Mouse (Mus musculus): ENCODE measurements around the gene Spout1. TPM values are rescaled to one million over a fixed set of nuclear protein-coding genes. Genes with fewer than 3 reads are reported as not detected.
"Not testable (repeated sequence)": the region's sequence is repeated elsewhere in the genome, so short reads cannot be mapped to it uniquely, and the experiment has no call there.

Spout1 gene
- polyA plus RNA-seq, 1 experiment from 2014 or later, result 79.7 TPM

DNA sequence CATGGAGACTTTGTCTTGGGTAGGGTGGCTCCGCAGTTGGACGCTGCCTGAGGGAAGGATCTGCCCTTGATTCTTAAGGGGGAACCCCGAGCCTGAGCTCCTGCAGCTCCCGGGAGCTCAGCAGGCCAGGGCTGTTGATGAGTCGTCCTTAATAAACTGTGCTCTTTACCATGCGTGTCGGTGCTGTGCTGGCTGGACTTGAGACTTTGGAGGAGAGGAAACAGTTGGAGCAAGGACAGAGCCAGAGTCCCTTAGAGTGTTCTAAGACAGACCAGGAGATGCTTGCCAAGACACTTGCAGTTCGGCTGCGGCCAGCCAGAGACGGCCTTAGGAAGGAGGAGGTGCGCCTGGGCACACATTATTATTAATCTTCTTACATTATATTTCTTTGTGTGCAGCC is 26.4 kb downstream of the Spout1 start:
- Histone ChIP-seq H3K9me3 (ENCODE audit: control insufficient read depth, low read length) (no peaks in the 10 kb centered on the region), H3K4me3 (ENCODE audit: low read depth, low read length) (no peak overlapping the region), H3K27ac (ENCODE audit: low read depth, low read length) (no peak overlapping the region), H3K27me3 (ENCODE audit: control insufficient read depth, insufficient read depth, low read length) (no peaks in the 10 kb centered on the region), H3K9ac (ENCODE audit: low read length) (no peak overlapping the region), H3K4me2 (ENCODE audit: low read depth, low read length, severe bottlenecking) (no peak overlapping the region), H3K4me1 (replicated peaks; ENCODE audit: control insufficient read depth, insufficient read depth, low read length) (0 out of 2 replicates have a peak, but pooled peaks cover 1% of the 10 kb centered on the region), H3K36me3 (ENCODE audit: control insufficient read depth, insufficient read depth, low read length) (peaks cover 3% of the 10 kb centered on the region; the same call in 1 of the 2 replicates)
- DNase-seq (ENCODE audit: low spot score) (no peak), ATAC-seq (replicated peaks; ENCODE audit: low FRiP score) (no peak)
- WGBS, result 90% methylated on average over 11 of the region's 11 CpGs

- Histone ChIP-seq H3K4me2 (ENCODE audit: low read depth, low read length, severe bottlenecking) (no peak overlapping the region), H3K4me3 (ENCODE audit: low read depth, low read length) (no peak overlapping the region), H3K27me3 (ENCODE audit: control insufficient read depth, insufficient read depth, low read length) (no peaks in the 10 kb centered on the region), H3K27ac (ENCODE audit: low read depth, low read length) (no peak overlapping the region), H3K36me3 (ENCODE audit: control insufficient read depth, insufficient read depth, low read length) (peaks cover 3% of the 10 kb centered on the region; the same call in 1 of the 2 replicates), H3K4me1 (replicated peaks; ENCODE audit: control insufficient read depth, insufficient read depth, low read length) (0 out of 2 replicates have a peak, but pooled peaks cover 1% of the 10 kb centered on the region), H3K9me3 (ENCODE audit: control insufficient read depth, low read length) (no peaks in the 10 kb centered on the region), H3K9ac (ENCODE audit: low read length) (no peak overlapping the region)
- ATAC-seq (replicated peaks; ENCODE audit: low FRiP score) (no peak), DNase-seq (ENCODE audit: low spot score) (no peak)
- WGBS, result 92% methylated on average over 4 of the region's 4 CpGs
These were observed 30.8 kb downstream of the Spout1 start for GRCm38 (mm10) chr2:30147466-30147865.

- Histone ChIP-seq H3K4me1 (replicated peaks; ENCODE audit: control insufficient read depth, insufficient read depth, low read length) (no peaks in the 10 kb centered on the region), H3K4me2 (ENCODE audit: low read depth, low read length, severe bottlenecking) (no peak overlapping the region), H3K27ac (ENCODE audit: low read depth, low read length) (no peak overlapping the region), H3K4me3 (ENCODE audit: low read depth, low read length) (no peak overlapping the region), H3K9me3 (ENCODE audit: control insufficient read depth, low read length) (no peaks in the 10 kb centered on the region), H3K27me3 (ENCODE audit: control insufficient read depth, insufficient read depth, low read length) (no peaks in the 10 kb centered on the region), H3K9ac (ENCODE audit: low read length) (no peak overlapping the region), H3K36me3 (ENCODE audit: control insufficient read depth, insufficient read depth, low read length) (peaks cover 3% of the 10 kb centered on the region; the same call in 1 of the 2 replicates)
- 96% methylated on average over 4 of the region's 4 CpGs for WGBS
- DNase-seq (ENCODE audit: low spot score) (no peak), ATAC-seq (replicated peaks; ENCODE audit: low FRiP score) (no peak)
These were observed 33.8 kb downstream of the Spout1 start for GRCm38 (mm10) chr2:30144436-30144835.

GRCm38 (mm10) chr2:30140021-30140420 is 38.2 kb downstream of the Spout1 start:
- not testable (repeated sequence) for H3K36me3 ChIP-seq (ENCODE audit: control insufficient read depth, insufficient read depth, low read length); ATAC-seq (replicated peaks; ENCODE audit: low FRiP score); H3K27ac ChIP-seq (ENCODE audit: low read depth, low read length); H3K4me1 ChIP-seq (replicated peaks; ENCODE audit: control insufficient read depth, insufficient read depth, low read length); H3K9me3 ChIP-seq (ENCODE audit: control insufficient read depth, low read length); H3K27me3 ChIP-seq (ENCODE audit: control insufficient read depth, insufficient read depth, low read length); H3K4me3 ChIP-seq (ENCODE audit: low read depth, low read length); H3K9ac ChIP-seq (ENCODE audit: low read length); DNase-seq (ENCODE audit: low spot score); H3K4me2 ChIP-seq (ENCODE audit: low read depth, low read length, severe bottlenecking)
- 92% methylated on average over 4 of the region's 4 CpGs for WGBS

DNA sequence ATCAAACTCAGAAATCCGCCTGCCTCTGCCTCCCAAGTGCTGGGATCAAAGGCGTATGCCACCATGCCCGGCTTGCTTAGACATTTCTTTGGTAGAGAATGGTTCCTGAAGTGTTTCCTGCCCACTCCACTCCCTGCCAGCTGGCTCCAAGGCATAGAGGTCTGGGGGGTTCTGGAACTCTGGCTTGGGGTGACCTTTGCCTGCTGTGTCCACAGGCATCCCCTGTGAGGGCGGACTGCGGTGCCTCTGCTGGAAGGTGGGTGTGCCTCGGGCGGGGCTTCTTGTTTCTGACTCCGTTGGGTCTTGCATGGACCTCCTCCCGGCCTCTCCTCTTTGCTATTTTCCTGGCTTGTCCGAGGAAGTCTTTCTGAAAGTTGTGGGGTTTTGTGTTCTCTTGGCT is 41.8 kb downstream of the Spout1 start:
- no peak for DNase-seq (ENCODE audit: low spot score)
- H3K4me1 ChIP-seq (replicated peaks; ENCODE audit: control insufficient read depth, insufficient read depth, low read length), result peaks cover 13% of the 10 kb centered on the region
- no peak overlapping the region for H3K4me2 ChIP-seq (ENCODE audit: low read depth, low read length, severe bottlenecking)
- no peaks in the 10 kb centered on the region for H3K27me3 ChIP-seq (ENCODE audit: control insufficient read depth, insufficient read depth, low read length)
- H3K9me3 ChIP-seq (ENCODE audit: control insufficient read depth, low read length), result no peaks in the 10 kb centered on the region
- 91% methylated on average over 10 of the region's 10 CpGs for WGBS
- H3K4me3 ChIP-seq (ENCODE audit: low read depth, low read length), result no peak overlapping the region
- no peaks in the 10 kb centered on the region; the same call in 1 of the 2 replicates for H3K36me3 ChIP-seq (ENCODE audit: control insufficient read depth, insufficient read depth, low read length)
- no peak for ATAC-seq (replicated peaks; ENCODE audit: low FRiP score)
- no peak overlapping the region for H3K9ac ChIP-seq (ENCODE audit: low read length)
- H3K27ac ChIP-seq (ENCODE audit: low read depth, low read length), result no peak overlapping the region

DNA sequence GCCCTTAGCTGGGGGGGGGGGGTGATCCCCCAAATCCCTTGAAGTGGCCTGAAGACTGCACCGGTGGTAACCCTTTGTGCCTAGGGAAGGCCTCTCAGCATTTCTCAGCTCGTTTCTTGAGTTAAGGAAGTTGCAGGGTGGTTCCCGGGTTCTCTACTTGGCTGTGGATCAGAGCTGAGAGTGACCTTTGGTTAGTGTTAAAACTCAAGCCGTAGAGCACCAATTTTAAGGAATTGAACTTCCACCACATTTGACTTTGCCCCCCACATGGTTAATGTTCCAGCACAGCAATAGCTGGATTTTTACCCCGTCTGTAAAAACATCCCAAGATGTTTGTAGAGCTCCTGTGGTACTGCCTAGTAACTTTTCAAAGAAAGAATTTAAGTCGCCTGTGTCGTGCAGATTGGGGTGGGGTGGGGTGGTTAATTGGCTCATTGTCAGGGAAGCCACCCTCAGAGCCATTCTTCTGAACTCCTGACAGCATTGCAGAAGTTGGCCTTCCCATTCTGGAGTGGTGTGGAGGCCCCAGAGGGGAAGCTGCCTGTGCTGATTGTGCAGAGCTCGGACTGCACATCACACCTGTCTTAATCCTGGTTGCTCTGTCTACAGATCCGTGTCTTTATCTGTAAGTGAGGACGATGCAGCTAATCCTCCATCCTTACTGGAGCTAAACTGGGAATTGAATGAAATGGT is 43.2 kb downstream of the Spout1 start:
- Histone ChIP-seq H3K36me3 (ENCODE audit: control insufficient read depth, insufficient read depth, low read length) (no peaks in the 10 kb centered on the region), H3K27ac (ENCODE audit: low read depth, low read length) (no peak overlapping the region), H3K9ac (ENCODE audit: low read length) (peak overlapping the region; percentile 83), H3K9me3 (ENCODE audit: control insufficient read depth, low read length) (no peaks in the 10 kb centered on the region), H3K27me3 (ENCODE audit: control insufficient read depth, insufficient read depth, low read length) (no peaks in the 10 kb centered on the region), H3K4me3 (ENCODE audit: low read depth, low read length) (peak overlapping the region; percentile 88), H3K4me1 (replicated peaks; ENCODE audit: control insufficient read depth, insufficient read depth, low read length) (peaks cover 13% of the 10 kb centered on the region), H3K4me2 (ENCODE audit: low read depth, low read length, severe bottlenecking) (peak overlapping the region; percentile 93; the same call in 1 of the 2 replicates)
- WGBS, result 62% methylated on average over 10 of the region's 10 CpGs
- DNase-seq (ENCODE audit: low spot score) (no peak), ATAC-seq (replicated peaks; ENCODE audit: low FRiP score) (no peak)

GRCm38 (mm10) chr2:30134378-30134711 is 43.9 kb downstream of the Spout1 start:
- peak; percentile 14; the same call in 1 of the 2 replicates for ATAC-seq (replicated peaks; ENCODE audit: low FRiP score)
- Histone ChIP-seq H3K36me3 (ENCODE audit: control insufficient read depth, insufficient read depth, low read length) (no peaks in the 10 kb centered on the region), H3K27ac (ENCODE audit: low read depth, low read length) (no peak overlapping the region), H3K4me2 (ENCODE audit: low read depth, low read length, severe bottlenecking) (peak overlapping the region; percentile 93), H3K4me3 (ENCODE audit: low read depth, low read length) (peak overlapping the region; percentile 88), H3K9ac (ENCODE audit: low read length) (peak overlapping the region; percentile 83), H3K9me3 (ENCODE audit: control insufficient read depth, low read length) (no peaks in the 10 kb centered on the region), H3K27me3 (ENCODE audit: control insufficient read depth, insufficient read depth, low read length) (no peaks in the 10 kb centered on the region), H3K4me1 (replicated peaks; ENCODE audit: control insufficient read depth, insufficient read depth, low read length) (peaks cover 13% of the 10 kb centered on the region)
- no peak for DNase-seq (ENCODE audit: low spot score)
- WGBS, result 32% methylated on average over 6 of the region's 6 CpGs

DNA sequence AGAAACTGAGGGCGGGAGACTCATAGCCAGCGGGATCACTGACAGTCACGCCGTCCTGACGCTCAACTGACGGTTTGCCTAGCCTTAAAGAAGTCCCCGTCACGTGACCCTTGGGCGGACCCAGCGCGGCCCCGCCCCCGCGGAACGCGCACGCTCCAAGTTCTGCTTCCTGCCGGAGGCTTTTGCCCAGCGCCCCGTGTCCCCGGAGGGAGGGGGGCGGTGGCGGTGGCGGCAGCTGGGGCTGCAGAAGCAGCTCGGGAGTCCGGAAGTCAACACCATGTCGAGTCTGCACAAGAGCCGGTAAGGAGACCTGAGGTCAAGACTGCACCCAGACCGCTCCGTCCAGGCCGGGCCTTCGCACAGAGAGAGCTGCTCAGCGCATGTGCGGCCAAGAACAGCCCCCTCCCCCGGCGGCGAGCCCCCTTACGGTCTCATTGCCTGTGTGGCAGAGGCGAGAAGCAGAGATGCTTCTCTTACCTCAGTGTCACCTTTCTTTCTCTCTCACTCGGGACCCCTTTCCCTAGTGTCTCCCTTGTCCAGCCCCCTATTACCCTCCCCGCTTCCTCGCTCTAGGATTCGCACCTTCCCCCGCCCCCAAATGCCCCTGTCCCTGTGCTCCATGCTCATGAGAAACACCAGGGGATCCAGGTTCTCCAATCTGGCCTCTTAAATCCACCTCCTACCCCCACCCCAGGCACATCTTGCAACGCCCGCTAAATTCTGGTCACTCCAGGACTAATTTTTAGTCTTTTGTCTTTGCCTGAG is 44.5 kb downstream of the Spout1 start, which contains the start of gene Tbc1d13:
TSS of gene Tbc1d13 (plus strand) at position 134 of the 765 bp plus-strand sequence.
- Histone ChIP-seq H3K4me3 (ENCODE audit: low read depth, low read length) (peak within 1 kb of the TSS; percentile 88), H3K9me3 (ENCODE audit: control insufficient read depth, low read length) (no peaks in the 10 kb centered on the region), H3K4me2 (ENCODE audit: low read depth, low read length, severe bottlenecking) (peak within 1 kb of the TSS; percentile 93), H3K27me3 (ENCODE audit: control insufficient read depth, insufficient read depth, low read length) (no peaks in the 10 kb centered on the region), H3K9ac (ENCODE audit: low read length) (peak within 1 kb of the TSS; percentile 83), H3K4me1 (replicated peaks; ENCODE audit: control insufficient read depth, insufficient read depth, low read length) (peaks cover 13% of the 10 kb centered on the region), H3K27ac (ENCODE audit: low read depth, low read length) (peak within 1 kb of the TSS; percentile 4; the same call in 1 of the 2 replicates), H3K36me3 (ENCODE audit: control insufficient read depth, insufficient read depth, low read length) (no peaks in the 10 kb centered on the region)
- under 1% methylated on average over 44 of the region's 46 CpGs for WGBS
- DNase-seq (ENCODE audit: low spot score) (peak; percentile 98), ATAC-seq (replicated peaks; ENCODE audit: low FRiP score) (peak; percentile 94)
